Mouse (Mus musculus): ENCODE data around the gene Zmat5. TPM values are rescaled to one million over a fixed set of nuclear protein-coding genes. Genes with fewer than 3 reads are reported as not detected.

Gene Zmat5
- polyA plus RNA-seq, 1 experiment from 2014 or later = 66.6 TPM

DNA sequence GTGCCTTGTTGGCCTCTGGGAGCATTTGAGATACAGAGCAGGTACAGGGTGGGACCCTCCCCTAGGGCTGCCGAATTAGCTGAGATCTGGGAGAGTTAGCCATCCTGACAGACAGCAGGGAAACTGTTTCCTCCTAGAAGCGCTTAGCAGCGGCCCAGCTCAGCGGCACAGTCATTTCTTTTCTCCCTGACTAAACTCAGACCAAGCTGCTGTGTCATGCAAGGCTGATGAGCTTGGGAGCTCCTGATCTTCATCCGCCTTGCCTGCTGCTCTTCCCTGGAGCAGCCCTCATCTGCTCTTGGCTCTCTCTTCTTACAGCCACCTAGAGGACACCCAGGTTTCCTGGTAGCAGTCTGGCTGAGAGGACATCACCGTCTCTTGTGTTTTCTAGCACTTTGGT is 20.3 kb upstream of the Zmat5 start:
- no peaks in the 10 kb centered on the region; the same call in none of the 2 replicates for H3K36me3 ChIP-seq (replicated peaks; ENCODE audit: control insufficient read depth, insufficient read depth, low read depth, low read length)
- no peaks in the 10 kb centered on the region for H3K27me3 ChIP-seq (ENCODE audit: control insufficient read depth, insufficient read depth, low read length)
- no peak overlapping the region for H3K4me3 ChIP-seq (ENCODE audit: low read depth, low read length)
- H3K4me1 ChIP-seq (ENCODE audit: control insufficient read depth, insufficient read depth, low read length) = no peaks in the 10 kb centered on the region
- no peak for ATAC-seq (replicated peaks; ENCODE audit: insufficient number of reproducible peaks, low FRiP score, low TSS enrichment, low read depth)
- no peak for DNase-seq (ENCODE audit: low spot score)
- no peak overlapping the region for H3K4me2 ChIP-seq (ENCODE audit: low read depth, low read length)
- WGBS = 79% methylated on average over 6 of the region's 6 CpGs
- no peak overlapping the region for H3K27ac ChIP-seq (replicated peaks; ENCODE audit: low read depth, low read length)
- no peaks in the 10 kb centered on the region for H3K9me3 ChIP-seq (replicated peaks; ENCODE audit: control insufficient read depth, low read length)
- H3K9ac ChIP-seq (replicated peaks; ENCODE audit: low read length) = no peak overlapping the region

DNA sequence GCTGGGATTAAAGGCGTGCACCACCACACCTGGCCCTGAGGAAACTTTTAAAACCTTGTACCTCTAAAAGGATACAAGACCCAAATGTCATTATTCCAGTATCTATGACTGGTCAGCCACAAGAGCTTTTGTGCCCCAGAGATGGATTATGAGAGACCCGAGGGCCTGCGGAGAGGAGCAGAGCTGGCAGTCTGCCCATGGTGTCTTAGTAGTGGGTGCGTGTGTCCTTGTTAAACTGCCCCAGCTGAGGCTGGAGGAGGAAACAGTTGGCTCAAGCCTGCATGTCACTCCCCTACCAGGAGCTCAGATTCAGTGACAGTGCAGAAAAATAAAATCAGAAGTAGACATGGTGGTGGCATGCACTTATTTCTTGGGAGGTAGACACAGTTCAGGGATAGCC is 19.4 kb upstream of the Zmat5 start:
- H3K4me1 ChIP-seq (ENCODE audit: control insufficient read depth, insufficient read depth, low read length) = no peaks in the 10 kb centered on the region
- H3K36me3 ChIP-seq (replicated peaks; ENCODE audit: control insufficient read depth, insufficient read depth, low read depth, low read length) = no peaks in the 10 kb centered on the region; the same call in none of the 2 replicates
- H3K27ac ChIP-seq (replicated peaks; ENCODE audit: low read depth, low read length) = no peak overlapping the region
- DNase-seq (ENCODE audit: low spot score) (no peak), ATAC-seq (replicated peaks; ENCODE audit: insufficient number of reproducible peaks, low FRiP score, low TSS enrichment, low read depth) (no peak)
- no peak overlapping the region for H3K4me2 ChIP-seq (ENCODE audit: low read depth, low read length)
- 92% methylated on average over 4 of the region's 4 CpGs for WGBS
- no peak overlapping the region for H3K9ac ChIP-seq (replicated peaks; ENCODE audit: low read length)
- no peak overlapping the region for H3K4me3 ChIP-seq (ENCODE audit: low read depth, low read length)
- H3K9me3 ChIP-seq (replicated peaks; ENCODE audit: control insufficient read depth, low read length) = no peaks in the 10 kb centered on the region
- no peaks in the 10 kb centered on the region for H3K27me3 ChIP-seq (ENCODE audit: control insufficient read depth, insufficient read depth, low read length)

DNA sequence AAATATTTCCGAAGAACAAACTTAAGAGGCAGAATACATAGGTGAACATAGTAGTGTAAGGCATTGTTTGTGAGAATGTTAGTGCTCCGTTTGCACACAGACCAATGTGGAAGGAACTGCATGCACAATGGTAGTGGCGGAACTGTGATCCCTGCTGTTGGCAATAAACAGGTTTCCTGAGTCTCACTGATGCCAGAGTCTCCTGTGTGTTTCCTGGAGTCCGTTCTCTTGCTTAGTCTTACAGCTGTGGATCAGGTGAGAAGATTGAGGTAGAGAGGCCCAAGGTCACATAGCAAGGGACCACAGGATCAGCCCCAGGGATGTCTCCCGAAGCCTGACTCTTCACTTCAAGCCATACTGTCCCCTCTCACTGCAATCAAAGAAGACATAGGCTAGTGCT is 19.0 kb upstream of the Zmat5 start:
- no peaks in the 10 kb centered on the region for H3K4me1 ChIP-seq (ENCODE audit: control insufficient read depth, insufficient read depth, low read length)
- H3K4me3 ChIP-seq (ENCODE audit: low read depth, low read length) = no peak overlapping the region
- no peak for DNase-seq (ENCODE audit: low spot score)
- H3K36me3 ChIP-seq (replicated peaks; ENCODE audit: control insufficient read depth, insufficient read depth, low read depth, low read length) = no peaks in the 10 kb centered on the region; the same call in 1 of the 2 replicates
- no peak overlapping the region for H3K9ac ChIP-seq (replicated peaks; ENCODE audit: low read length)
- no peak overlapping the region for H3K27ac ChIP-seq (replicated peaks; ENCODE audit: low read depth, low read length)
- H3K4me2 ChIP-seq (ENCODE audit: low read depth, low read length) = no peak overlapping the region
- ATAC-seq (replicated peaks; ENCODE audit: insufficient number of reproducible peaks, low FRiP score, low TSS enrichment, low read depth) = no peak
- no peaks in the 10 kb centered on the region for H3K27me3 ChIP-seq (ENCODE audit: control insufficient read depth, insufficient read depth, low read length)
- no peaks in the 10 kb centered on the region for H3K9me3 ChIP-seq (replicated peaks; ENCODE audit: control insufficient read depth, low read length)
- 81% methylated on average over 5 of the region's 5 CpGs for WGBS

DNA sequence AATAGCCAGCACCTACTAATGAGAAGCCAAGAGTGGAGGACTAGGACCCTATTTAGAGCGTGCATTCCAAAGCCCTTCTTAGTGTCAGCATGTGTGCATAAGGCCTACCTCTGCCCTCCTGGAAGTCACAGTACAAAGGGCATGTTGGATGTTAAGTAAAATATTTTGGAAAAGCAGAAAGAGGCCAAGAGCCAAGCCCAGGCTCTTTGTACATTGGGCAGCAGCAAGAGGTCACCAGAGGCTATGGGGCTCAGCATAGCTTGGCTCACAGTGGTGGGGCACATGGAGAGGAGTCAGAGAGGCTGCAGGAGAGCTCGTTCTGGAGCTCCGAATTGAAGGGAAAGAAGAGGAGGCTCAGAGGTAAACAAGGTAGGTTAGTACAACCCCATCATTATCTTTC is 17.5 kb upstream of the Zmat5 start:
- 84% methylated on average over 3 of the region's 3 CpGs for WGBS
- DNase-seq (ENCODE audit: low spot score) = no peak
- no peak overlapping the region for H3K4me2 ChIP-seq (ENCODE audit: low read depth, low read length)
- H3K9ac ChIP-seq (replicated peaks; ENCODE audit: low read length) = no peak overlapping the region
- H3K36me3 ChIP-seq (replicated peaks; ENCODE audit: control insufficient read depth, insufficient read depth, low read depth, low read length) = no peaks in the 10 kb centered on the region; the same call in 1 of the 2 replicates
- no peaks in the 10 kb centered on the region for H3K4me1 ChIP-seq (ENCODE audit: control insufficient read depth, insufficient read depth, low read length)
- H3K4me3 ChIP-seq (ENCODE audit: low read depth, low read length) = no peak overlapping the region
- no peak overlapping the region for H3K27ac ChIP-seq (replicated peaks; ENCODE audit: low read depth, low read length)
- no peaks in the 10 kb centered on the region for H3K9me3 ChIP-seq (replicated peaks; ENCODE audit: control insufficient read depth, low read length)
- H3K27me3 ChIP-seq (ENCODE audit: control insufficient read depth, insufficient read depth, low read length) = no peaks in the 10 kb centered on the region
- ATAC-seq (replicated peaks; ENCODE audit: insufficient number of reproducible peaks, low FRiP score, low TSS enrichment, low read depth) = no peak

DNA sequence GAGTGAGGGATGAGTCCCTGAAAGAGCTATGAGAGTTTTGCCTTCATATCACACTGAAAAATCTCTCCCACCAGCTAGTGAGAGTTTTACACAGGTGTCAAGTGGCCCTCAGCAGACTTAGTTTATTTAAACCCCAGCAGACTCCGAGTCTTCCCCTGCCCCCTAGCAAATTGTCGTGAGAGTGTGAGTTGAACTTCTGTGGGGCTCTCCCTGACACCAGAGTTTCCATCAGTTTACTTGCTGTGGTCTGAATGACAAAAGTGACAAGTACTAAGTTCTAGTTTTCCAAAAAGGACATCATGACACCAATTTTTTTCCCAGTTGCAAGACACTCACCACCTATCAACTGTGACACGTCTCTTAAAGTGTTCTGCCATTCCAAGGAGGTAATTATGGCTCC is 16.6 kb upstream of the Zmat5 start:
- no peak overlapping the region for H3K9ac ChIP-seq (replicated peaks; ENCODE audit: low read length)
- WGBS = 64% methylated on average over 3 of the region's 3 CpGs
- H3K4me2 ChIP-seq (ENCODE audit: low read depth, low read length) = no peak overlapping the region
- no peaks in the 10 kb centered on the region; the same call in 1 of the 2 replicates for H3K36me3 ChIP-seq (replicated peaks; ENCODE audit: control insufficient read depth, insufficient read depth, low read depth, low read length)
- H3K9me3 ChIP-seq (replicated peaks; ENCODE audit: control insufficient read depth, low read length) = no peaks in the 10 kb centered on the region
- no peaks in the 10 kb centered on the region for H3K4me1 ChIP-seq (ENCODE audit: control insufficient read depth, insufficient read depth, low read length)
- no peak overlapping the region for H3K4me3 ChIP-seq (ENCODE audit: low read depth, low read length)
- no peak overlapping the region for H3K27ac ChIP-seq (replicated peaks; ENCODE audit: low read depth, low read length)
- H3K27me3 ChIP-seq (ENCODE audit: control insufficient read depth, insufficient read depth, low read length) = no peaks in the 10 kb centered on the region
- ATAC-seq (replicated peaks; ENCODE audit: insufficient number of reproducible peaks, low FRiP score, low TSS enrichment, low read depth) (no peak), DNase-seq (ENCODE audit: low spot score) (no peak)

DNA sequence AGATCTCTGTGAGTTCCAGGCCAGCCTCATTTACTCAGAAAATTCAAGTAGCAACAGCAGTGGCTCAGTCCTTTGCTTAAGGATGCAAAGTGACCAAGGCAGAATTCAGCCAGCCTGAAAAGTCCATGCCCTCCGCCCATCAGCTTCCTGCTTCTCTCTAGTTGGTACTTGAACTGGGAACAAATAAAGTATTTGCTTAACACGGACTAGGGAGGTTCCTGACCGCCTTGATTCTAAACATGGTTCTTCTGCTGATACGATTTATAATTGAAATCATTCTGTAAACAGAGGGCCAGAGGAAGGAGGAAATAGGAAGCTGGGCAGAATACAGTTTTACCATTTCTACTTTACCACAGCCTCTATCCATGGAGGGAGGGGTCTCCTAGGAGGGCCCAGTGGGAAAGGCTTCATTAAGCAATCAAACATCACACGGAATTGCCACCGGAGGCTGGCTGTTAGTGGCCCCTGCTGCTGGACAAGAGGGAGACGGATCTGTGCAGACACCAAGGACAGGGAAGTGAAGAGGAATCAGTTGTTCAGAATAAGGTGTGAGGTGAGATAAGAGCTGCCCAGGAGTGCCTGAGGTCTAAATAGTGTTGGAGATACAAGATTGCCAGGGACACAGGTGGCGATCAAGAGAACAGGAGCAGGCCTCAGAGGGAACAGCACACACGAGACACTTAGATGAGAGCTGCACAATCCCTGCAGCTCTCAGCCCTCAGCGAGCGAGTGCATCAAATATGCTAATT is 15.7 kb upstream of the Zmat5 start:
- Histone ChIP-seq H3K4me1 (ENCODE audit: control insufficient read depth, insufficient read depth, low read length) (no peaks in the 10 kb centered on the region), H3K4me3 (ENCODE audit: low read depth, low read length) (no peak overlapping the region), H3K27me3 (ENCODE audit: control insufficient read depth, insufficient read depth, low read length) (no peaks in the 10 kb centered on the region), H3K27ac (replicated peaks; ENCODE audit: low read depth, low read length) (no peak overlapping the region), H3K4me2 (ENCODE audit: low read depth, low read length) (no peak overlapping the region), H3K36me3 (replicated peaks; ENCODE audit: control insufficient read depth, insufficient read depth, low read depth, low read length) (no peaks in the 10 kb centered on the region), H3K9ac (replicated peaks; ENCODE audit: low read length) (no peak overlapping the region), H3K9me3 (replicated peaks; ENCODE audit: control insufficient read depth, low read length) (no peaks in the 10 kb centered on the region)
- ATAC-seq (replicated peaks; ENCODE audit: insufficient number of reproducible peaks, low FRiP score, low TSS enrichment, low read depth) (no peak), DNase-seq (ENCODE audit: low spot score) (no peak)
- WGBS = 74% methylated on average over 11 of the region's 11 CpGs

DNA sequence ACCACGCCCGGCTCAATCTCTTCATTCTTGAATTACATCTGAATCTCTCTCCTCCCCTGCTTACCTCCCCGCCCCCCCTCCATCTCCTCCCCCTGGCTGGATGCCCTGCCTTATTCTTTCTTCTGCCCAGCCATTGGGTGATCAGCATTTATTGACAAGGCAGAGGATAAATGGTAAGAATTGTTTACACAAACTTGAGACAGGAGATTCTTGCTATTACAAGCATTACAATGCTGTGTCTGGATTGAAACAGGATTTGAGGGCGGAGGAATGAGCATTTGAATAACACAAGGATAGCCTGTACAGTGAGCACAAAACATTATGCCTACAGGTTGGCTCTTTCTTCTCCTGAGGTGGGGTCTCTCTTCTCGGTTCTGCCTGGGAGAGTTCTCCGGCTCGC is 14.1 kb upstream of the Zmat5 start:
- 84% methylated on average over 7 of the region's 7 CpGs for WGBS
- Histone ChIP-seq H3K36me3 (replicated peaks; ENCODE audit: control insufficient read depth, insufficient read depth, low read depth, low read length) (no peaks in the 10 kb centered on the region), H3K4me1 (ENCODE audit: control insufficient read depth, insufficient read depth, low read length) (no peaks in the 10 kb centered on the region)

DNA sequence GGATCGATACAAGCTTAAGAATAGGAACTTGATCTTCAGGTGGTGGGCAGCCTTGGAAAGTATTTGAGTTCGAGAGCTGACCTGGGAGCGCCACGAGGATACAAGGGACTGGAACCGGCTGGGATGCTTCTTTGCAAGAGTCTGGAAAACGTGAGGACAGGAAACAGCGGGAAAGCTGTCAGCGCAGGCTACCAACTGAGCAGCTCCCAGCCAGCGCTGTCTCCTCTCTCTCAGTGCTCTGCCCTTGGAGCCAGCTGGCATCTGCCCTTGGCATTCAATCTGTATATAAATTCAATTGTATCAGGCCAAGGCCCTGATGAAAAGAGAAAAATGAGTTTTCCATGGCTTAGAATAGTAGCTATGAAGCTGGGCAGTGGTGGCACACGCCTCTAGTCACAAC is 13.3 kb upstream of the Zmat5 start:
- Histone ChIP-seq H3K27ac (replicated peaks; ENCODE audit: low read depth, low read length) (no peak overlapping the region), H3K9ac (replicated peaks; ENCODE audit: low read length) (no peak overlapping the region), H3K9me3 (replicated peaks; ENCODE audit: control insufficient read depth, low read length) (no peaks in the 10 kb centered on the region), H3K27me3 (ENCODE audit: control insufficient read depth, insufficient read depth, low read length) (no peaks in the 10 kb centered on the region), H3K4me1 (ENCODE audit: control insufficient read depth, insufficient read depth, low read length) (no peaks in the 10 kb centered on the region), H3K4me2 (ENCODE audit: low read depth, low read length) (no peak overlapping the region), H3K36me3 (replicated peaks; ENCODE audit: control insufficient read depth, insufficient read depth, low read depth, low read length) (no peaks in the 10 kb centered on the region), H3K4me3 (ENCODE audit: low read depth, low read length) (no peak overlapping the region)
- ATAC-seq (replicated peaks; ENCODE audit: insufficient number of reproducible peaks, low FRiP score, low TSS enrichment, low read depth) (no peak), DNase-seq (ENCODE audit: low spot score) (no peak)
- WGBS = 64% methylated on average over 10 of the region's 10 CpGs

More for the DNA sequence above, 14.1 kb upstream of the Zmat5 start:
- H3K4me2 ChIP-seq (ENCODE audit: low read depth, low read length) = no peak overlapping the region
- no peaks in the 10 kb centered on the region for H3K27me3 ChIP-seq (ENCODE audit: control insufficient read depth, insufficient read depth, low read length)
- H3K9ac ChIP-seq (replicated peaks; ENCODE audit: low read length) = no peak overlapping the region
- H3K9me3 ChIP-seq (replicated peaks; ENCODE audit: control insufficient read depth, low read length) = no peaks in the 10 kb centered on the region
- DNase-seq (ENCODE audit: low spot score) (no peak), ATAC-seq (replicated peaks; ENCODE audit: insufficient number of reproducible peaks, low FRiP score, low TSS enrichment, low read depth) (no peak)
- H3K4me3 ChIP-seq (ENCODE audit: low read depth, low read length) = no peak overlapping the region
- no peak overlapping the region for H3K27ac ChIP-seq (replicated peaks; ENCODE audit: low read depth, low read length)

All from embryonic facial prominence, embryonic 11.5 days (tissue).